Mouse (Mus musculus): ENCODE results near the gene Il3. TPM values are rescaled to one million over a fixed set of nuclear protein-coding genes. Genes with fewer than 3 reads are reported as not detected.

The Il3 gene
- total and polyA plus RNA-seq, 2 experiments from 2014 or later = not detected

DNA sequence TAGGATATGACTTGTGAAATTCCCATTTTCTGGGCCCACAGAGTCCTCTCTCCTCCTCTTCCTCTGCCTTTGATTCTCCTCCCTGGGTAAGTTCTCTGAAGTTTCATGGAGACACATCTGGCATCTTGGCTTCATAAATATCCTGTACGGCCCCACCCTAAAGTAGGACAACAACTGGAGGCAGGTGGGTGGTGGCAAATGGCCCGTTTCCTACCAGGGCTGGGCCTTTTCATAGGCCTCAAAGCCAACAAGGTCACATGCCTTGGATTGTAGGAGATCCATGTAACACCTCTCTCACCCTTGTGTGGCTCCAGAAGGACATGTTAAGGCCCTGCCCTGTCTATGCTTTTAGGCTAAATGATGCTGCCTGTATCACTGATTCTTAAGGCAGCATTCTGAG, 43.5 kb upstream of the Il3 start:
- no peak for DNase-seq (ENCODE audit: low spot score)
- no peak overlapping the region for H3K4me3 ChIP-seq (ENCODE audit: low read length)
- no peak overlapping the region for H3K9ac ChIP-seq (replicated peaks; ENCODE audit: low read length)
- no peak for TF ChIP-seq CTCF (IDR thresholded peaks at IDR 0.05; ENCODE audit: low read depth)
- peaks cover 31% of the 10 kb centered on the region; the same call in 1 of the 2 replicates for H3K4me1 ChIP-seq (ENCODE audit: insufficient read depth, low read length)
- 80% methylated on average over 2 of the region's 2 CpGs for WGBS
- no peaks in the 10 kb centered on the region for H3K36me3 ChIP-seq (ENCODE audit: insufficient read depth, low read length)
- no peak for ATAC-seq
- no peak overlapping the region for H3K4me2 ChIP-seq (ENCODE audit: low read depth, low read length)
- H3K27me3 ChIP-seq (ENCODE audit: insufficient read depth, low read length) = no peaks in the 10 kb centered on the region
- H3K9me3 ChIP-seq (ENCODE audit: low read length) = no peaks in the 10 kb centered on the region
- peak overlapping the region; percentile 72; the same call in 1 of the 2 replicates for H3K27ac ChIP-seq

GRCm38 (mm10) chr11:54307139-54307816, 40.2 kb upstream of the Il3 start:
- no peak for ATAC-seq
- Histone ChIP-seq H3K27ac (no peak overlapping the region), H3K9me3 (ENCODE audit: low read length) (no peaks in the 10 kb centered on the region), H3K36me3 (ENCODE audit: insufficient read depth, low read length) (no peaks in the 10 kb centered on the region), H3K9ac (replicated peaks; ENCODE audit: low read length) (no peak overlapping the region), H3K4me3 (ENCODE audit: low read length) (no peak overlapping the region), H3K4me2 (ENCODE audit: low read depth, low read length) (no peak overlapping the region), H3K27me3 (ENCODE audit: insufficient read depth, low read length) (no peaks in the 10 kb centered on the region), H3K4me1 (ENCODE audit: insufficient read depth, low read length) (peaks cover 23% of the 10 kb centered on the region)
- WGBS = 68% methylated on average over 7 of the region's 7 CpGs
- TF ChIP-seq CTCF (IDR thresholded peaks at IDR 0.05; ENCODE audit: low read depth) = peak; percentile 76
- DNase-seq (ENCODE audit: low spot score) = peak; percentile 74

GRCm38 (mm10) chr11:54305331-54305730, 38.3 kb upstream of the Il3 start:
- Histone ChIP-seq H3K9me3 (ENCODE audit: low read length) (no peaks in the 10 kb centered on the region), H3K4me1 (ENCODE audit: insufficient read depth, low read length) (peaks cover 19% of the 10 kb centered on the region), H3K27ac (no peak overlapping the region), H3K36me3 (ENCODE audit: insufficient read depth, low read length) (no peaks in the 10 kb centered on the region), H3K9ac (replicated peaks; ENCODE audit: low read length) (peak overlapping the region; percentile 35; the same call in 1 of the 2 replicates), H3K4me3 (ENCODE audit: low read length) (peak overlapping the region; percentile 81), H3K27me3 (ENCODE audit: insufficient read depth, low read length) (no peaks in the 10 kb centered on the region), H3K4me2 (ENCODE audit: low read depth, low read length) (peak overlapping the region; percentile 69)
- 50% methylated on average over 3 of the region's 3 CpGs for WGBS
- TF ChIP-seq CTCF (IDR thresholded peaks at IDR 0.05; ENCODE audit: low read depth) = no peak
- no peak for DNase-seq (ENCODE audit: low spot score)
- ATAC-seq = no peak

DNA sequence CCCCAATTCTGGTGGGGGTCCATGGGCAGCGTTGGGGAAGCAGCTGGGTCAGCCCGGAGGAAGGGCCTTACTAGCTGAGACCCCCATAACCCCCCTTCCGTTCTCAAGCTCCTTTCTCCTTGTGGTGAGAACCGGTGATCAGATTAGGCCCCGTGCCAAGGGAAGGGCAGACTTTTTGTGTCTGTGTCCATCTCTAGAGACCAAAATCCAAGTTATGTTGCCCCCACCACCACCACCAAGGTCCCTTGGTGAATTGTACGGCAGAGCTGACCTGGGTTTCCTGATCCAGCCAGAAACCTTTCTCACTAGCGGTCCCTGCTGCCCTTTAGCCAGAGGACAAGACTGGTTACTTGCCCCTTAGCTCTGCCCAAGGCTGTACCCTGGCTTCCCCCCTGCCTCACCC, 37.4 kb upstream of the Il3 start:
- H3K9ac ChIP-seq (replicated peaks; ENCODE audit: low read length) = peak overlapping the region; percentile 76
- 0% methylated on average over 7 of the region's 7 CpGs for WGBS
- peak overlapping the region; percentile 81 for H3K4me3 ChIP-seq (ENCODE audit: low read length)
- peak overlapping the region; percentile 69 for H3K4me2 ChIP-seq (ENCODE audit: low read depth, low read length)
- no peak; the same call in 1 of the 2 replicates for TF ChIP-seq CTCF (IDR thresholded peaks at IDR 0.05; ENCODE audit: low read depth)
- H3K27me3 ChIP-seq (ENCODE audit: insufficient read depth, low read length) = no peaks in the 10 kb centered on the region
- ATAC-seq = peak; percentile 36; the same call in 1 of the 2 replicates
- DNase-seq (ENCODE audit: low spot score) = peak; percentile 63
- no peaks in the 10 kb centered on the region for H3K9me3 ChIP-seq (ENCODE audit: low read length)
- H3K4me1 ChIP-seq (ENCODE audit: insufficient read depth, low read length) = peaks cover 19% of the 10 kb centered on the region
- no peaks in the 10 kb centered on the region for H3K36me3 ChIP-seq (ENCODE audit: insufficient read depth, low read length)
- peak overlapping the region; percentile 83 for H3K27ac ChIP-seq

- peak; percentile 54 for TF ChIP-seq CTCF (IDR thresholded peaks at IDR 0.05; ENCODE audit: low read depth)
- H3K27me3 ChIP-seq (ENCODE audit: insufficient read depth, low read length) = no peaks in the 10 kb centered on the region
- ATAC-seq = peak; percentile 68
- no peaks in the 10 kb centered on the region for H3K36me3 ChIP-seq (ENCODE audit: insufficient read depth, low read length)
- H3K4me1 ChIP-seq (ENCODE audit: insufficient read depth, low read length) = peaks cover 19% of the 10 kb centered on the region
- H3K9me3 ChIP-seq (ENCODE audit: low read length) = no peaks in the 10 kb centered on the region
- WGBS = under 1% methylated on average over 54 of the region's 59 CpGs
- H3K4me3 ChIP-seq (ENCODE audit: low read length) = peak within 1 kb of the TSS; percentile 81
- peak within 1 kb of the TSS; percentile 76 for H3K9ac ChIP-seq (replicated peaks; ENCODE audit: low read length)
- H3K4me2 ChIP-seq (ENCODE audit: low read depth, low read length) = peak within 1 kb of the TSS; percentile 69
- H3K27ac ChIP-seq = peak within 1 kb of the TSS; percentile 83
- DNase-seq (ENCODE audit: low spot score) = peak; percentile 81
Observed at GRCm38 (mm10) chr11:54303728-54304470, 36.8 kb upstream of the Il3 start, which contains the start of gene Acsl6. Acsl6 (plus strand) TSS chr11:54303798.

GRCm38 (mm10) chr11:54303076-54303727, 36.1 kb upstream of the Il3 start:
- Histone ChIP-seq H3K9me3 (ENCODE audit: low read length) (no peaks in the 10 kb centered on the region), H3K36me3 (ENCODE audit: insufficient read depth, low read length) (no peaks in the 10 kb centered on the region), H3K4me3 (ENCODE audit: low read length) (peak overlapping the region; percentile 81), H3K27ac (peak overlapping the region; percentile 83), H3K4me2 (ENCODE audit: low read depth, low read length) (peak overlapping the region; percentile 69), H3K27me3 (ENCODE audit: insufficient read depth, low read length) (no peaks in the 10 kb centered on the region), H3K4me1 (ENCODE audit: insufficient read depth, low read length) (peaks cover 19% of the 10 kb centered on the region), H3K9ac (replicated peaks; ENCODE audit: low read length) (peak overlapping the region; percentile 76)
- WGBS = 13% methylated on average over 6 of the region's 6 CpGs
- DNase-seq (ENCODE audit: low spot score) (peak; percentile 37), ATAC-seq (peak; percentile 14)
- TF ChIP-seq CTCF (IDR thresholded peaks at IDR 0.05; ENCODE audit: low read depth) = no peak

Measured in hindbrain, postnatal 0 days (tissue).